Comparison of ENCODE assay signal across 10 mouse cellular contexts in the genomic region with DNA sequence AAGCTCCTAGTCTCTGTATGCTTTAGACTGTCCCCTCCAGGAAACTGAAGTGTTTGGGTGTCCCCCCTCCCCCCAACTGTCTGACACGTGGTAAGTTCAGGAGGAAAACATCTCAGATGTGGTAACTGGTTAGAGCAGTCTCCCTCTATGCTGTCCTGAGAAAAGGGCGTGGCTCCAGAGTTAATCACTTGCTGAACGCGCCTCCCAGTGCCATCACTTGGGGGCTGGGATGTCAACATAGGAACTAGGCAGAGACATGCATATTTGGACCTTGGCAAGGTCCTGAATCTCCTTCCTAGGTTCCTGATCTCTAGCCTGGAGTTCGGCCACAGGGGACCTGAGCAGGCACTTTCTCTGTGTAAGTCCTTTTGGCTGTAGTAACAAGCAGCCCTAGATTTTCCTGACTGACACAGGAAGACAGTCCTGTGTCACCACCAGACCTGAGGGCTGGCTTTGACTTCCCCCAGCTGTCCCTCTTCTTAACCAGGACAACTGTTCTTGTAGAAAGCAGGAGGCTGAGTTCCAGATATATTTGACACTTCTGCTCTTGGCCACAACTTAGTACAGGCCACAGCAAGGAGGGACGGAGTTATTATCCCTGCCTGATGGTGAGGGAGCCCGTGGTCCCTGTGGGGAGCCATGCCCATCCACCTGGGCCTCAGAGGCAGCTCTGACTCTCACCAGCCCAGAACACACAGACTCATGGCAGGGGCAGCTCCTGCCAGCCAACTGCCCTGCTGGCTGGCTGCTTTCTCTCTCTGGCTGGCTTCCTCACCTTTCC. TPM values are rescaled to one million over a fixed set of nuclear protein-coding genes. Genes with fewer than 3 reads are reported as not detected.
DNase-seq lines count a peak whose midpoint lies in the region; ATAC-seq and TF ChIP-seq lines count a peak whose summit lies in the region.
"Had no signal": no experiment of that assay in that cellular context is flagged by ENCODE, and none has a peak within 500 bp of the region (broad histone marks: within the 10 kb centered on the region; RNA-seq: fewer than 3 reads in every experiment).

No protein-coding gene starts in this region.

- no peak overlapping the region for H3K4me2 ChIP-seq in liver, embryonic 15.5 days
- H3K4me2 ChIP-seq in midbrain, embryonic 14.5 days (ENCODE audit: low read length) = no peak overlapping the region
- H3K4me2 ChIP-seq: heart, embryonic 15.5 days; neural tube, embryonic 13.5 days had no signal

- peak; percentile 45 for DNase-seq in kidney, adult 11 months
- no peak for DNase-seq in kidney, postnatal 10 days
- peak; percentile 55 for DNase-seq in G1E (ENCODE audit: low spot score)
- DNase-seq in cerebellum, adult 9-11 months = peak; percentile 81
- no peak for DNase-seq in midbrain, embryonic 14.5 days
- no peak for DNase-seq in left cerebral cortex, adult 2 months (ENCODE audit: extremely low spot score in 1 of 2, low spot score in 2 of 2)
- no peak for DNase-seq in right cerebral cortex, postnatal 25 days

- H3K36me3 ChIP-seq in G1E (replicated peaks) = peaks cover 20% of the 10 kb centered on the region
- peaks cover 9% of the 10 kb centered on the region for H3K36me3 ChIP-seq in liver, embryonic 15.5 days (replicated peaks)
- H3K36me3 ChIP-seq in midbrain, embryonic 14.5 days (ENCODE audit: control insufficient read depth, insufficient read depth, low read length) = peaks cover 12% of the 10 kb centered on the region
- H3K36me3 ChIP-seq: heart, embryonic 15.5 days had no signal

- intact Hi-C loops in left cerebral cortex, adult 2 months (cut with DNase I) = no loop called here

- WGBS in liver, embryonic 15.5 days (ENCODE audit: insufficient replicate concordance) = 23% methylated on average over 7 of the region's 7 CpGs
- 32% methylated on average over 7 of the region's 7 CpGs for WGBS in midbrain, embryonic 14.5 days

- H3K4me1 ChIP-seq in G1E (ENCODE audit: insufficient read depth, low read depth, low read length) = peaks cover 37% of the 10 kb centered on the region
- peaks cover 27% of the 10 kb centered on the region for H3K4me1 ChIP-seq in liver, embryonic 15.5 days (replicated peaks)
- H3K4me1 ChIP-seq in midbrain, embryonic 14.5 days (ENCODE audit: control insufficient read depth, insufficient read depth, low read length) = no peaks in the 10 kb centered on the region
- H3K4me1 ChIP-seq: neural tube, embryonic 13.5 days had no signal

- no peak overlapping the region for H3K4me3 ChIP-seq in G1E (ENCODE audit: low read depth, low read length)
- H3K4me3 ChIP-seq in liver, embryonic 15.5 days (replicated peaks) = no peak overlapping the region
- H3K4me3 ChIP-seq in midbrain, embryonic 14.5 days (replicated peaks; ENCODE audit: low read depth, low read length) = no peak overlapping the region
- H3K4me3 ChIP-seq in left cerebral cortex, adult 2 months = no peak overlapping the region
- H3K4me3 ChIP-seq: heart, embryonic 15.5 days; neural tube, embryonic 13.5 days had no signal

- H3K27me3 ChIP-seq in G1E (ENCODE audit: insufficient read depth, low read length) = peaks cover 12% of the 10 kb centered on the region
- no peaks in the 10 kb centered on the region for H3K27me3 ChIP-seq in liver, embryonic 15.5 days
- H3K27me3 ChIP-seq in midbrain, embryonic 14.5 days (ENCODE audit: control insufficient read depth, insufficient read depth, low read length) = no peaks in the 10 kb centered on the region
- H3K27me3 ChIP-seq: heart, embryonic 15.5 days; neural tube, embryonic 13.5 days had no signal

- no peak for TF ChIP-seq CTCF in G1E (IDR thresholded peaks at IDR 0.05; ENCODE audit: low read depth, low read length)
- no peak for TF ChIP-seq CTCF in left cerebral cortex, adult 2 months (IDR thresholded peaks at IDR 0.05)

- no peak overlapping the region for H3K9ac ChIP-seq in liver, embryonic 15.5 days
- no peak overlapping the region for H3K9ac ChIP-seq in midbrain, embryonic 14.5 days (replicated peaks; ENCODE audit: low read length)
- H3K9ac ChIP-seq: heart, embryonic 15.5 days; neural tube, embryonic 13.5 days had no signal

- H3K27ac ChIP-seq in liver, embryonic 15.5 days (replicated peaks) = peak overlapping the region; percentile 33; the same call in 1 of the 2 replicates
- no peak overlapping the region for H3K27ac ChIP-seq in midbrain, embryonic 14.5 days (replicated peaks; ENCODE audit: low read depth, low read length)
- H3K27ac ChIP-seq in left cerebral cortex, adult 2 months = no peak overlapping the region
- H3K27ac ChIP-seq: heart, embryonic 15.5 days; neural tube, embryonic 13.5 days had no signal

- peak; percentile 40 for ATAC-seq in G1E (ENCODE audit: extremely low read depth, insufficient number of reproducible peaks, low FRiP score, poor library complexity, severe bottlenecking)
- no peak for ATAC-seq in liver, embryonic 15.5 days (ENCODE audit: insufficient read depth)
- ATAC-seq in midbrain, embryonic 14.5 days (ENCODE audit: low FRiP score, low TSS enrichment) = no peak

- no peaks in the 10 kb centered on the region for H3K9me3 ChIP-seq in G1E (replicated peaks)
- H3K9me3 ChIP-seq in liver, embryonic 15.5 days (replicated peaks) = no peaks in the 10 kb centered on the region
- H3K9me3 ChIP-seq in midbrain, embryonic 14.5 days (ENCODE audit: control insufficient read depth, low read length) = no peaks in the 10 kb centered on the region
- H3K9me3 ChIP-seq: heart, embryonic 15.5 days; neural tube, embryonic 13.5 days had no signal

RNA-seq across cellular contexts. Expression of gene Ldlrap1, which starts 28.9 kb away (rescaled TPM):
- 23.3 and 23.4 TPM in 2 replicates for total RNA-seq in G1E (2014; fragmentation: Nextera tagmentation)
- 9.4 TPM in 2 replicates for total RNA-seq in G1E (2017)
- 12.8 and 14.6 TPM in 2 replicates for polyA plus RNA-seq in G1E (2012)
- polyA plus RNA-seq in liver, embryonic 15.5 days (2015; fragmentation: Nextera tagmentation; extraction: Ambion mirVana) = 21.8 and 22.4 TPM in 2 replicates
- polyA plus RNA-seq in midbrain, embryonic 14.5 days (2014; fragmentation: Nextera tagmentation; extraction: Ambion mirVana) = 0.69 and 1.9 TPM in 2 replicates
- 1 to 10 TPM; 3.4 to 3.7 TPM for total RNA-seq in left cerebral cortex, adult 2 months (2021)

RNA-seq across cellular contexts. Expression of gene Maco1, which starts 56.4 kb away (rescaled TPM):
- total RNA-seq in G1E (2014; fragmentation: Nextera tagmentation) = 71.8 and 74.9 TPM in 2 replicates
- total RNA-seq in G1E (2017) = 44.8 and 49.3 TPM in 2 replicates
- polyA plus RNA-seq in G1E (2012) = 11.3 and 11.4 TPM in 2 replicates
- polyA plus RNA-seq in liver, embryonic 15.5 days (2015; fragmentation: Nextera tagmentation; extraction: Ambion mirVana) = 16.0 and 17.3 TPM in 2 replicates
- 100 and 102 TPM in 2 replicates for polyA plus RNA-seq in midbrain, embryonic 14.5 days (2014; fragmentation: Nextera tagmentation; extraction: Ambion mirVana)
- 10 to 100 TPM; 52.4 to 54.2 TPM for total RNA-seq in left cerebral cortex, adult 2 months (2021)

Comparison
In these comparisons a context has a peak if more than half of its experiments do, and no peak if none do; other contexts are left out.
1. DNase-seq: peak in kidney, adult 11 months (single experiment), G1E (single experiment) and cerebellum, adult 9-11 months (single experiment); none in kidney, postnatal 10 days (single experiment), midbrain, embryonic 14.5 days (single experiment), left cerebral cortex, adult 2 months (0 of 2) and right cerebral cortex, postnatal 25 days (single experiment).